Mouse (Mus musculus) spleen, postnatal 4 days (tissue): ENCODE measurements around the gene Dnmt1.
A peak's percentile ranks its signal among the peaks of the same experiment; 100 is the strongest.

ENCODE experiments used
- DNase-seq, 2 experiments: peaks; one replicate each; pipeline ENCODE4 v3.0.0; 2022; ENCODE audit warnings: low spot score in 2 of 2

The Dnmt1 gene

GRCm38 (mm10) chr9:20943911-20944310, 15.8 kb downstream of the Dnmt1 start:
- no peak for DNase-seq

GRCm38 (mm10) chr9:20943396-20943795, 16.3 kb downstream of the Dnmt1 start:
- DNase-seq, result no peak

GRCm38 (mm10) chr9:20923258-20923657, 36.4 kb downstream of the Dnmt1 start:
- no peak for DNase-seq

GRCm38 (mm10) chr9:20916160-20916559, 43.5 kb downstream of the Dnmt1 start:
- peak in 1 of 2 experiments; percentile 46 for DNase-seq

- DNase-seq, result no peak
Observed at GRCm38 (mm10) chr9:20909948-20910347, 49.7 kb downstream of the Dnmt1 start.

- no peak for DNase-seq
Observed at GRCm38 (mm10) chr9:20902174-20902491, 57.6 kb downstream of the Dnmt1 start.

GRCm38 (mm10) chr9:20901466-20902173, 58.1 kb downstream of the Dnmt1 start:
- peak in 1 of 2 experiments; percentile 42 for DNase-seq

GRCm38 (mm10) chr9:20898511-20899073, 61.1 kb downstream of the Dnmt1 start, which contains the start of gene Eif3g:
TSS of gene Eif3g (minus strand) at chr9:20898623.
- peak; percentile 86 to 96 for DNase-seq

- DNase-seq, result peak in 1 of 2 experiments; percentile 11
Observed at GRCm38 (mm10) chr9:20897736-20898510, 61.8 kb downstream of the Dnmt1 start.

GRCm38 (mm10) chr9:20895382-20895781, 64.3 kb downstream of the Dnmt1 start:
- no peak for DNase-seq

- DNase-seq, result peak in 1 of 2 experiments; percentile 10
Observed at GRCm38 (mm10) chr9:20894629-20895028, 65.1 kb downstream of the Dnmt1 start.

GRCm38 (mm10) chr9:20893590-20894343, 65.9 kb downstream of the Dnmt1 start:
- peak in 1 of 2 experiments; percentile 12 for DNase-seq

GRCm38 (mm10) chr9:20893069-20893468, 66.6 kb downstream of the Dnmt1 start:
- DNase-seq, result peak in 1 of 2 experiments; percentile 11

- DNase-seq, result peak in 1 of 2 experiments; percentile 11
Observed at GRCm38 (mm10) chr9:20892104-20892653, 67.5 kb downstream of the Dnmt1 start.

- peak; percentile 13 to 61 for DNase-seq
Observed at GRCm38 (mm10) chr9:20891339-20892103, 68.2 kb downstream of the Dnmt1 start.

GRCm38 (mm10) chr9:20890411-20890810, 69.3 kb downstream of the Dnmt1 start:
- DNase-seq, result no peak

GRCm38 (mm10) chr9:20889185-20890141, 70.2 kb downstream of the Dnmt1 start:
- peak; percentile 54 to 77 for DNase-seq

- DNase-seq, result no peak
Observed at GRCm38 (mm10) chr9:20888386-20888765, 71.3 kb downstream of the Dnmt1 start.

- DNase-seq, result peak; percentile 90 to 95
Observed at GRCm38 (mm10) chr9:20887704-20888385, 71.8 kb downstream of the Dnmt1 start, which contains the start of gene Ppan. TSS of gene Ppan (plus strand) at chr9:20888175.
